Mouse (Mus musculus) embryo, embryonic 11 days (tissue): Measurements from ENCODE around the gene Foxn4.

ENCODE experiments used
- DNase-seq: peaks from one replicate; pipeline ENCODE4 v3.0.0-alpha.2; 2015

The Foxn4 gene

GRCm38 (mm10) chr5:114273693-114274402 is at the start of gene Foxn4:
Gene Foxn4, minus strand, starts transcription at chr5:114273807.
- DNase-seq = peak; percentile 72

- DNase-seq = no peak
These were observed 49.6 kb upstream of the Foxn4 start for GRCm38 (mm10) chr5:114323105-114323790.

GRCm38 (mm10) chr5:114309680-114310036 is 36.1 kb upstream of the Foxn4 start:
- DNase-seq = no peak

- DNase-seq = peak; percentile 85
These were observed 35.4 kb upstream of the Foxn4 start for GRCm38 (mm10) chr5:114308765-114309679.

- DNase-seq = no peak
These were observed 32.9 kb upstream of the Foxn4 start for GRCm38 (mm10) chr5:114306496-114306895.

GRCm38 (mm10) chr5:114303166-114303565 is 29.6 kb upstream of the Foxn4 start:
- DNase-seq = no peak

- DNase-seq = peak; percentile 43
These were observed 26.4 kb upstream of the Foxn4 start for GRCm38 (mm10) chr5:114299883-114300610.

- peak; percentile 69 for DNase-seq
These were observed 25.7 kb upstream of the Foxn4 start for GRCm38 (mm10) chr5:114299156-114299855.

- DNase-seq = no peak
These were observed 24.7 kb upstream of the Foxn4 start for GRCm38 (mm10) chr5:114298212-114298894.

GRCm38 (mm10) chr5:114296693-114297631 is 23.4 kb upstream of the Foxn4 start:
- DNase-seq = peak; percentile 47

GRCm38 (mm10) chr5:114290004-114290403 is 16.4 kb upstream of the Foxn4 start:
- DNase-seq = no peak

- no peak for DNase-seq
These were observed 15.3 kb upstream of the Foxn4 start, which contains the start of gene Myo1h for GRCm38 (mm10) chr5:114288874-114289273. Gene Myo1h, plus strand, starts transcription at chr5:114289166.

- DNase-seq = no peak
These were observed 14.8 kb upstream of the Foxn4 start for GRCm38 (mm10) chr5:114288396-114288795.

GRCm38 (mm10) chr5:114286872-114287571 is 13.4 kb upstream of the Foxn4 start:
- no peak for DNase-seq

- DNase-seq = no peak
These were observed 12.5 kb upstream of the Foxn4 start for GRCm38 (mm10) chr5:114286102-114286501.

GRCm38 (mm10) chr5:114285398-114285700 is 11.7 kb upstream of the Foxn4 start:
- no peak for DNase-seq

- DNase-seq = no peak
These were observed 11.2 kb upstream of the Foxn4 start for GRCm38 (mm10) chr5:114284604-114285397.

- DNase-seq = no peak
These were observed 8.7 kb upstream of the Foxn4 start for GRCm38 (mm10) chr5:114282346-114282745.
